Mouse (Mus musculus) left cerebral cortex, postnatal 14 days (tissue): ENCODE measurements at regions not wholly inside any gene's neighbourhood (a gene's known extent, or its start where the extent isn't known, plus 50 kb on each side); places are given as distances from the start of the nearest gene placed in this dataset.

Source experiments
- DNase-seq, 2 experiments: peaks; one replicate each; pipeline ENCODE4 v3.0.0; 2021 to 2022; ENCODE audit warnings: low spot score in 2 of 2, mixed read lengths in 1 of 2
- intact Hi-C: fragments of 180-260 bp; cut with DNase I; formaldehyde crosslinking; loops from one replicate; pipeline ENCODE4 v1.15.1; 2025

DNA sequence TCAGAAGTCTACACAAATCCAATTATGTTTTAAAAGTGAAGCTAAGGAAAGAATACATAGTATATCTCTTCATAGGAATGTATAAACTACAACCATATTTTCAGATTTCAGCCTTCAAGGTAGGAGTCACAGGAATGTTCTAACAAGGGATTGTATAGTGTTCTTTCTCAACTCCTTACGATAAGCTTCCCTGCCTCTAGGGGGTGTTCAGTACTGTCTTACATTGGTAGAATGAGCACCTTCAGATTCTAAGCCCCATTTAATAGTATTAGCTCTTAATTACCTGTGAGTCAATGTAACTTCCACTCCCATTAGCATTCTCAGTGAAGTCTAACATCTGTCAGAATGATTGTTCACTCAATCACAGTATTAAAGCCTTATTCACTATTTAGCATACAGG, 481.5 kb upstream of the Mpdz start:
- DNase-seq, result no peak
- intact Hi-C loops, result no loop called here

DNA sequence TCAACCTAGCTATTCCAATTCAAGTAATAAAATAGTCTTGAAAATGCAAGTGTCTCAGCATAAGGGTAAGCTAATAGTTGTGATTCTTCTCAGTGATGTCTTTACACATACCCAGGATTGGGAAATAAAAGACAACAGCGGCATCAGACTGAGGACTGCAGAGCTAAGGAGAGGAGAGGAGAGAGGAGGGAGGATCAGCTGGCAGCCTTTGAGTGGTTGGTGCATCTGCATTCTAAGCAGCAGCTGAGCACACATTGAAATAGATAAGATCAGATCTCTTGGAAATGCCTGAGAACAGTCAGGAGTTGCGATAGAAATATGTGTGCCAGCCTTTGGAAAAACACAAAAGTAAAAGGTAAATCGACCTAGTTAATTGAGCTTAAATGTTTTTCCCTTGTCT, 480.3 kb upstream of the Mpdz start:
- no peak for DNase-seq
- intact Hi-C loops, result no loop called here

DNA sequence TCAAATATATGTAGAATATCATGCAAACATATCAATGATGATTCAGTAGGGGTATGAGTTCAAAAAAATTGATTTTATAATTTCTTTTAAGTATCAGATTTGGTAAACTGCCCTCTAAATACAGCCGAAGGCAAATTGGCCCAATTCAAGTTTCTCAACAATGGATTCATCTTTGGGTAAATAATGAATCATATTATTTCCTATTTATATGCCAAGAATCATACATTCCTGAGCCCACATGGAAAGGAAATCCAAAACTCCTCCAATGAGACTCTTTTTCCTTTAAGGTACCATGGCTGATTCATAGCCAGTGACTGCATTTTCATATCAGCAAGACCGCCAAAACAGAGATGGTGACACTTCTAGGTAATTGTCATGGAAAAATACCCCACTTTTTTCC, 472.4 kb upstream of the Mpdz start:
- intact Hi-C loops, result no loop called here

DNA sequence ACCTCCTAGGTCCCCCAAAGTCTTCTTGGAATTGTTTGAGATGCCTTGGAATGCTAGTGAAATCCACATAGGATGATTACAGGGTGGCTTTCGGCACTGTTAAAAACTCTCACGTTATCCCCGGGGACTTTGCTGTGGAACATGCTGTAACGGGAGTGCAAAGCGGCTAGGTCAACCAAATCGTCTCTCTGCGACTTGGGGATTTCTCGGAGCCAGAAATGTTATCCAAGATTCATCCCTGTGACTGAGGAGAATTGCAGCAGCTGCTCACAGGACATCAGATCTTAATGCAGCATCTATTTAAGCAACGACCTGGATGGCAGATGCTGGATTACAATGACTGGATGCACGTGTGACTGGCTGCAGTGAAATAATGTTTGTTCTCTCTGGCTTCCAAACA, 470.7 kb upstream of the Mpdz start:
- intact Hi-C loops, result no loop called here
- DNase-seq, result no peak

More for the DNA sequence above, 472.4 kb upstream of the Mpdz start:
- DNase-seq, result no peak

DNA sequence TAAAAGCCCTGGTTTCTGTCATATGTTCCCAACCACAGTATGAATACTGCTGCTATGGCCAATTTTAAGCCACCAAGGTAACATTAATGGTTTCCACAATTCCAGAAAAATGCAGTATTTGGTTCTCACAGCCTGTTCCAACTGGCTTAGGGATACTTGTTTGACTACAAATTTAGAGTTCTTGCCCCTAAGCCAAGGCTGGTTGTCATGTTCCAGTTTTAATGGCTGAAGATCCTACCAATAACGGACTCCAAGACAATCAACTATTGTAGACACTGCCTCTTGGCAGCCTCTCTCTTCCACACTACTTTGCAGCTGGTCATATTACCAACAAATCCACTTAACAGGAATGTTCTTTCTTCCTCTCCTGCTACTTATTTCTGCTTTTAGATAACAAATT, 470.0 kb upstream of the Mpdz start:
- intact Hi-C loops, result no loop called here
- no peak for DNase-seq

DNA sequence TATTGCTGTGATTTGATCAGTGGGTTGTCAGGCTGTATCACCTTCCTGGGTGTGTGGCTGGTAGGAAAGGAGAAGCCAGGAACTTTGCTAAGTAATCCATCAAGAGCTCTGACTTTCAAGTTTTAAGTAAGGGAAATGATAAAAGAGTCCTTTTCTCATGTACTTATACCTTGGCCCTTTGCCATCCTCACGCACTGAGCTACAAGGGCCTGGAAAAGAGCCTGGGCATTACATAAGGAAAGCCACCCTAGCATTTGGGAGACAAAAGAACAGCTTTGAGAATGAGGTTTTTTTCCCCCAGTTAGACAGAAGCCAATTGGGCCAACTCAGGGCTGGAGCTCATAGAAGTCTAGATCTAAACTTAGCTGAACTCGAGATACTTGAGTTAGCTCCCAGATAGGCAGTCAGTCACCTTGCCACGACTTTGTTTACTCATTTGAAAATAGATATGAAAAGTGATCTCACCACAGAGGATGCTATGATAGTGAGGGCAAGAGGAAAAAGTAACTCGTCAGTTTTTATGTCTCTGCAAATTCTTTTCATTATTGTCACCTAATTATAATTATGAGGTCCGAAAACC, 457.4 kb upstream of the Mpdz start:
- intact Hi-C loops, result no loop called here
- no peak for DNase-seq

DNA sequence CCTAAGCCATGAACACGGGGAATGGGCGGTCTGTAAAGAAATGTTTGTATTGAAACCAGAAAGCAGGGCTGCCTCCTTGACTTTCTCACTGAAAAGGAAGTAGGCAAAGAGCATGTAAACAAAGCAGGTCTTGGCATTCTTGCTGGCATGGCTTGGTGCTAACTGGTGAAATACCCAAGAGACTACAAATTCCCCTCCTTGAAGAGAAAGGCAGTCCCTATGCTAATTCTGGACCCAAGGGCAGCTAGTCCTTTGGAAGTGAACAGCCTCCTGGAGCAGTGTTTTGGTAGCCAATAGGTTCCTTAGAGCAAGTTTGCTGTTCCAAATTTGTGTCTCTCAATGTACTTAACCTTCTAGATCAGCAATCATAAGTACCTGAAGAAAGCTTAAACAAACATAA, 456.0 kb upstream of the Mpdz start:
- intact Hi-C loops, result no loop called here
- DNase-seq, result no peak

DNA sequence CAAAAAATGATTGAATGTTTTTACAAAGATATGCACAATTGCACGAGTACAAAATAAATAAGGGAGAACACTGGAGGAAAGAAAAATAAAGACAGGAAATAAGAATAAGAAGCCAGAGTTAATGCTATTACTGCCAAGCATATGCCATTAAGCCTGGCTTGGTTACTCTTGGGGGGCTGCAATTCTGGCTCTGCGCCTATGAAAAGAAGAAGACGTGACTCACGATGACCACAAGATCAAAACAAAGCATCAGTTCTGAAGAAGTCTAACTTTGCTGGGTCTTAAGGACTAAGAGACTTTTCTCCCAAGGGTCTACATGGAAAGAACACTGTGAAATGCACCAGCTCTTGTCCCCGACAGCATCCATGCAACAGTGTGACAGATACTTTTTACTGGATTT, 454.8 kb upstream of the Mpdz start:
- no peak for DNase-seq
- intact Hi-C loops, result no loop called here

DNA sequence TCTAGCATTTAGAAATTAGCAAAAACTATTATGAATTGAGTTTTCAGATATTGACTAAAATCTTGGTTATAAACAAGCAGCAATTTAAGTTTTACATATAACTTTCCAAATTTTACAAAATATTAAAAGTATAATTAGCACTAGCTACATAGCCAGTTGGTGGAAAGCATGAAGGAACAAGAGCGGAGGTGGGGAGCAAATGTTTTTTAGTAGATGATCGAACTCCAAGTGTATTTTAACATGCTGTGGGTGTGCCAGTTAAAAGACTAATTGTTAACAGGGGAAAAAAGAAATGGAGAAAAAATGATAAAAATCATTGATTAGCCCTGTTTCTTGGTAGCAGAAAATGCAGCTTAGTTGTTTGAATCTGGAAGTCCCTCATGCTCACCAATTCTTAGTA, 426.3 kb upstream of the Mpdz start:
- no peak for DNase-seq
- intact Hi-C loops, result no loop called here

DNA sequence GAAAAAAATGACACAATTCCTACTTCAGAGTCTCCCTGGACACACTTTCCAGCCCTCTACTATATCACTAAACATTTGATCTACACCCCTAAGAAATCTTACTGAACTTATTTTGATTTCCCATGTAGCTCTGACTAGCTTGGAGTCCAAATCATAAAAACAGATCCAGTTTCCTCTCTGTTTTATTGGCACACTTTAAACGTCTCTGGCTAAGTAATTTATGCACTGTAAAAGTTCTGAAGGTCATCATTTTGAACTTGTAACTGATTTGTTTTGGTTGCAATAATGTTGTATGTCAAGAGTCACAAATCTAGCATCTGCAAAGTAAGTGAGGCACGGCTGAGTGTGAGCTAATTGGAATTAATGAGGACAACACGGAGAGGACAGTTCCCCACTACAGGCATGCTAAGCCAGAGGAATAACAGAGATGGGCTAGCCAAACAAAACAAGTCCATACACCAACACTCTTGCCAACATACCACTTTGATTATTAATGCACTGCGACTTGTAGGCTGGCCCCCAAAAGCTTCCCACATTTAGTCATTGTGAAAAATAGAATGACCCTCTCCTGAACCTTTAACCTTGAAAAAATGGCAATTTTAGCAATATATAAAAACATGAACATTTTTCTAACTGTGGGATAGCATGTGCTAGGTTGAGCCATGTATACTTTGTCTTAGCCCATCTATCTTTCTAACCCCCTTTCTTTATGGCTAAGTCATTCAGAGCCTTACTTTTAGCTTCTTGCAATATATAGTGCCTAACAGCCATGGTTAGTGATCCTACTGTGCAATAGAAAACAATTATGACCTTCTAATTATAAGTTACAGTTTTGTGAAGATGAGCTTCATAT, 399.3 kb upstream of the Mpdz start:
- no peak for DNase-seq
- intact Hi-C loops, result no loop called here

DNA sequence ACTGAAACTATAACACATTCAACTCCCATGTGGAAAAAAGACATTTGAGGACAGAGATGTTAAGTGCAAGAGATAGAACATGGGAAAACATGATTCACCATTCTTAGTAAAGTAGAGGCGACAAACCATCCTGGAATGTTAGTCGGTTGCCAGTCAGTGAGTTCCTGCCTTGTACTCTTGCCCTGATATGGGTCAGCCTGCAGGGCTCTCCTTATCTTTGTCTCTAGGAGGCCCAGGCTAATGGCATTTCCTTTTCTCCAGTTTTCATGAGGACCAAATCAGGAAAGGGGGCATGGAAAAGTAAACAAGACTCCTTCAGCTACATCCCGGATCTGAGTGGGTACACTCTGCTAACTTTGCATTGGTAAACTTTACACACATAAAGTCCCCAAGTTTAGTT, 387.4 kb upstream of the Mpdz start:
- intact Hi-C loops, result loop anchor here (10.0 kb wide), 1 partner anchor 805 kb away; no protein-coding TSS in a partner anchor
- no peak for DNase-seq

DNA sequence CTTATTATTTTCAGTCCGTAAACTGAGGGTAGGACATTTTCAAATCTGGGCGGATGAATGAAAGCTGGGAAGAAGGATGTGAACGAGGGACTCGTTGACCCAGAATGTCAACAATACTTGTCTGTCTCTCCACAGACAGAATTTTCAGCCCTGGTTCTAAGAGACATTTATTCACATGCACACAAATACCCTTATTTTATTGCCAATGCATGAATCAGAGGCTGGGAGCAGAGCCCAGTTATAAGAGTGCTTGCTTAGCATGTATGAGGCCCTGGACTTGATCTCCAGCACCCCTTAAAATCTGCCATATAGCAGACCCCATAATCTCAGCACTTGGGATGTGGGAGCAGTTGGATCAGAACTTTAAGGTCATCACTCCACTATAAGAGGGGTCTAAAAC, 384.8 kb upstream of the Mpdz start:
- no peak for DNase-seq
- intact Hi-C loops, result no loop called here

DNA sequence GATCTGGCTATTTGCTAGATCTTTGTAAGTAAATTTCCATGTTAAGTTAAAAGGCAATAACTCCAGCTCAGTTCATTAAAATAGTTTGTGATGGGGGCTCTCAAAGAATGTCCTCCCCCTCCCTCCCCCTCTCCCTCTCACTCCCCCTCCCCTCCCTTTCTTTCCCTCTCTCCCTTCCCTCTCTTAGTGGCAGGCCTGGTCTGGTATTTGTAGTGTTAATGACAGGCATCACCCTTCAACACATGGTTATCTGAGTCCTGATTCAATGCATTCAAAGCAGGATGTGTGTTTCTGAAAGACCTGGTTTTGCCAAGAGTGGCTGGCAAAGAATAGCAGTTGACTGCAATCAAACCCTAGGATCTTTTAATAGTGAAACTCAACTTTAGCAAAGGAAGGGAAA, 383.4 kb upstream of the Mpdz start:
- intact Hi-C loops, result no loop called here
- DNase-seq, result no peak

DNA sequence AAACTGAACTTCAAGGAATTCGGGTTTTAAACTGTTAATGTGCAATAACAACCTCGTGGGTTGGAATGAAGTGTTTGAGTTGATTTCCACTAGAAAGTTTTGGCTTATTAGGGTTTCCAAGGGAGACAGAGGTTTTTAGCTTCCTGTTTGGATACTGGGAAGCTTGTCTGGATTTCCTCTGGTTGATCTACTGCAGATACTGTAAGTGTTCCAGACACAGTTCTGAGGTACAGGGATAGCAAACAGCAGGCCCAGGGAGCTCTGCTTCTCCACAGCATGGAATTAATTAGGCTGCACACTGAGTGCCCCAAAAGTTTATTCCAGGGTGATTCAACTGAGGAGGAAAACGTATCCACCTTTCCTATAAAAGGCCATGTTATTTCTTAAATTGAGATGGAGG, 381.0 kb upstream of the Mpdz start:
- intact Hi-C loops, result no loop called here
- DNase-seq, result no peak

DNA sequence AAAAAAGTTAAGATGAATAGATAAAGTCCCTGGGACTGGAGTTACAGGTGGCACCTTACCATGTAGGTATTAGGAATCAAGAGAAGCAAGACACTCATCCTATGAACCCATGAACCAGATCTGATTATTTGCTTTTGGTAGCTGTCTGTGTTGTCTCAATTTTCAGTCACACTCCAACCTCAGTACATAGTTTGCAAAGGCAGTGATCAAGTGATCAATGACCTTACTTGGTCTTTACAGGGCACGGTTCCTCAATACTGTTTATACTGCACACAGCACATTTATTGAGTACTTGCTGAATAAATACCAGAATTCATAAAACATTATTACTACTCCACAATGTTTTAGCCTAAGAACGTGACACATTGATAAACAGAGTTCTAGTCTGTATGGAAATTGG, 346.7 kb upstream of the Mpdz start:
- DNase-seq, result no peak
- intact Hi-C loops, result no loop called here

DNA sequence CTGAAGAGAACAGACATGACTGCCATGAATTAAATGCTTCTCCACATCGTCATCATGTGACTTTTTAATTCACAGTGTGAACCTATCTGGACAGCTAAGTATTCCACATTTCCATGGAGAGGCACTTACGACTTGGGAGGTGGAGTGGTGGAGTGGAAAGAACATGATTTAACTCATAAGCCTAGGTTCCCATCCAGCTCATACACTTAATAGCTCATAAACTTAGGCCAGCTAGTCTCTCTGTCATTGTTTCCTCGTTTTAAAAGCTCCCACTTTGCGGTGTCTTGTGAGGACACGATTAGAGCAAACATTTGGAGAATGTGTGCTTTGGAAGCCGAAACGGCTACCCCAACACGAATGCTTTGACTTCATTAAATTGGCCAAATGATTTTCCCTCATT, 346.0 kb upstream of the Mpdz start:
- intact Hi-C loops, result no loop called here
- DNase-seq, result no peak

DNA sequence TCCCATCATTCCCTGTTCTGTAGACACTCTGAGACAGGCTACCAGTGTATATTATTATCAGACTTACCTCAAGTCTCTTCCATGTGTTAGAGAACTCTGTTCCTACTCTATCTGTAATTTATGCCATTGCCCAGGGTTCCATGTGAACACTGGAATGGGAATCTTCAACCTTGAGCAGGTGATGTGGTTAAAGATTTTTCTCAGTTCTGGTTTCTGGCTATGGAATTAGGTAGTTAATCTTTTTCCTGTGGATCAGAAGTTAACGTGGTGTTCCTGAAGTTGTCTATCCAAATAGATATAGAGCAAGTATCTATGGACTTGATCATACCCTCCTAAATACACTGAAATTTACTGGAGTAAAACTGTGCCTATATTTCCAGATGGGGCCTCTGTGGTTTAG, 339.4 kb upstream of the Mpdz start:
- no peak for DNase-seq
- intact Hi-C loops, result no loop called here

DNA sequence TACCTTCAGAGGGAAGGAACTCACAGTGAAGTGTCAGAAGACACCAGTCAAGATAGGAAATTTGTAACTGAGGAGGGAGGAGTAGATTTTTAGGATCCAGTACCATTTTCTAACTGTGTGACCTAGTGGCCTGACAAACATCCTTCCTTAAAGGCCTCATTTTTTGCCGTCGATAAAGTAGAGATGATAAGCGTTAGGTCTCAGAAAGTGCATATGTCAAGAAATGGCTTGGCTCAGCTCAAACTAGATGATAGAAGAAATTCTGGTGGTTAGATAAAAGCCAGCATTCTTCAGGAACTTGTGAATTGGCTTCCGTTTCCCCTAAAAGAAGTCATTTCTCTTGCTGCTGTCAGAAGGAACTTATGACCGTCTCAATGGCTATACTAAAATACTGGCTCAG, 324.1 kb upstream of the Mpdz start:
- intact Hi-C loops, result no loop called here
- DNase-seq, result no peak

DNA sequence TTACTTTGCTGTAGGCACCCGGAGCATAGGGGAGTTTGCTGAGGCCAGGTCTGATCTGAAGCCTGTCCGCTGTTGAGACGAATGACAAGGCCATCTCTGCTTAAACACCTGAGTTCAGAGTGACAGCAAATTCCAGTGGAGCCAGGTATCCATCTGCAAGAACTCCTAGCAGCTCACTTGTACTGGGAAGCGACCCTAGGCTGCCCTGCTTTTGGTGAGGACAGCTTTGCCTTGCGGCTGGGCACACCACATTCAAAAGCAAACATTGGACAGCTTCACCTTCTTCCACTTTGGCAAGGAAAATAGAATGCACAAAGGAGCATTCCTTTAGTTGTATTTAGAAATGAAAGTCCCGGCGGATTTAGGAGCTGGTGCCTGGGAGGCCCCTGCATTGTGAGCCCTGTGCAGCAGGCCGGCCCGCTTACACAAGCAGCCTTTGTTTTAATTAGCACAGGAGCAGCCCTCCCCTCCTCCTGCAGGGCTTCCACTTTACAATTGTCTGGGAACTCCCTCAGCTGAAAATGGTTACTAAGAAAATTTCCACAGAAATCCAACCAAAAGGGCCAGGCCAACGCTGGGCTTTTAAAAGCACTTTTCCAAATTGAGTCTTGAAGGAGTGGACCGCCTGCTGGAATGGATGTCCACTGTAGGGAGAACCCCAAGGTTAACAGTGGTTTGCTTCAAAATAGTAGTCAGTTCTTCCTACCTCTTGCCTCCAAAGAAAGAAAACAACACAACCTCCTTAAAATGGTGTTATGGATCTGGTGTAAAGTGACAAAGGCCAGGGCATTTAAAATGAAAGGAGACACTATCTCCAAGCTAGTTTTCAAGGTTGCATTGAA, 321.6 kb upstream of the Mpdz start:
- intact Hi-C loops, result no loop called here

DNA sequence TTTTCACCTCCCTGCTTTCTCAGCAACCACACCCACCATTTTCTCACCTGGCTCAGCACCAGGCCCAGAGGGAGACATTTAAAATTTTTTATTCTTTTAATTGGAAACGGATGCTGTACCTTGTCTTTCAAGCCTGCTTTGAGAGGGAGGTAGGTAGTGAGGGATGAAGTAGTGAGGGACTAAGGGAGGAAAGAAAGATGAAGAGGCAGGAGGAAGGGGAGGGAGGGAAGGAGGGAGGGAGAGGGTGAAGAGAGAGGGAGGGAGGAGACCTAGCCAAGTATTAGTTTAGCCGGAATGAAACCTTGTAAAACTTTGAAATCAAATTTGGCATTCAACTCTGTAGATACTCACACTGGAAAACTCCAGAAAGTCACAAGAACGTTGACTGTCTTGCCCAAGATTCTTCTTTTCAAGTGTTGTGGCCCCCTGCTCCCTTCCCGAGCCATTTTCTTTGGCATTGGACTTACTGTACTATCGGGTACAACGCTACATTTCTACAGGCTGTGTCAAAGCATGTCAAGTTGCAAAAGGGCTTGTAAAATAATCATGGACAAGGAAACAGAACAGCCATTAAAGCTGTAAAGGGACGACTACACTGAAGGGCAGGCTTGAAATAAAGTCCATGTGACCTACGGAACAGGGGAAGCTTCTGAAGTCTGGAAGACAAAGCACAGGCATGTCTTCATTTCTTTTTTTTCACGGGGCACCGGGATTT, 320.9 kb upstream of the Mpdz start:
- DNase-seq, result no peak
- intact Hi-C loops, result no loop called here

More for the DNA sequence above, 321.6 kb upstream of the Mpdz start:
- DNase-seq, result peak; percentile 19 to 20
